Mouse (Mus musculus) layer of hippocampus, postnatal 36 days (tissue): ENCODE measurements at regions not wholly inside any gene's neighbourhood (a gene's known extent, or its start where the extent isn't known, plus 50 kb on each side); places are given as distances from the start of the nearest gene placed in this dataset.
A peak's percentile ranks its signal among the peaks of the same experiment; 100 is the strongest.

Experiments
- DNase-seq, 2 experiments: peaks; one replicate each; pipeline ENCODE4 v3.0.0; 2022

GRCm38 (mm10) chr2:21908813-21909480 is 318.4 kb upstream of the Myo3a start:
- no peak for DNase-seq

GRCm38 (mm10) chr2:21909481-21909966 is 317.8 kb upstream of the Myo3a start:
- peak; percentile 54 to 69 for DNase-seq

GRCm38 (mm10) chr2:21917804-21918690 is 309.3 kb upstream of the Myo3a start:
- peak; percentile 81 to 87 for DNase-seq

- DNase-seq = peak in 1 of 2 experiments; percentile 1
These were observed 308.2 kb upstream of the Myo3a start for GRCm38 (mm10) chr2:21919091-21919490.

GRCm38 (mm10) chr2:21927656-21928055 is 299.6 kb upstream of the Myo3a start:
- no peak for DNase-seq

GRCm38 (mm10) chr2:21939993-21940392 is 287.3 kb upstream of the Myo3a start:
- DNase-seq = no peak

GRCm38 (mm10) chr2:21940797-21941487 is 286.4 kb upstream of the Myo3a start:
- peak in 1 of 2 experiments; percentile 12 for DNase-seq

GRCm38 (mm10) chr2:21941488-21942000 is 285.8 kb upstream of the Myo3a start:
- no peak for DNase-seq

- DNase-seq = no peak
These were observed 283.6 kb upstream of the Myo3a start for GRCm38 (mm10) chr2:21943676-21944075.

- DNase-seq = no peak
These were observed 280.8 kb upstream of the Myo3a start for GRCm38 (mm10) chr2:21946484-21946883.

- DNase-seq = no peak
These were observed 276.0 kb upstream of the Myo3a start for GRCm38 (mm10) chr2:21951279-21951678.

- DNase-seq = no peak
These were observed 271.0 kb upstream of the Myo3a start for GRCm38 (mm10) chr2:21956112-21956963.

GRCm38 (mm10) chr2:21958365-21958764 is 268.9 kb upstream of the Myo3a start:
- peak in 1 of 2 experiments; percentile 24 for DNase-seq

GRCm38 (mm10) chr2:21958802-21959201 is 268.5 kb upstream of the Myo3a start:
- DNase-seq = no peak

- no peak for DNase-seq
These were observed 263.8 kb upstream of the Myo3a start for GRCm38 (mm10) chr2:21963343-21964026.

GRCm38 (mm10) chr2:21964027-21964605 is 263.2 kb upstream of the Myo3a start:
- DNase-seq = peak; percentile 7 to 10

GRCm38 (mm10) chr2:21970774-21971406 is 256.4 kb upstream of the Myo3a start:
- no peak for DNase-seq

GRCm38 (mm10) chr2:21974599-21974998 is 252.7 kb upstream of the Myo3a start:
- DNase-seq = no peak

GRCm38 (mm10) chr2:21975547-21975946 is 251.8 kb upstream of the Myo3a start:
- no peak for DNase-seq

GRCm38 (mm10) chr2:21976337-21976736 is 251.0 kb upstream of the Myo3a start:
- DNase-seq = no peak
